Mouse (Mus musculus) erythroid progenitor cell, adult 5-6 weeks (primary cell): ENCODE measurements around the gene Timp2. TPM values are rescaled to one million over a fixed set of nuclear protein-coding genes. Genes with fewer than 3 reads are reported as not detected.

Source experiments
- ATAC-seq: replicated peaks from 2 replicates; pipeline ENCODE4 v1.8.0; 2016; ENCODE audit warnings: moderate number of reproducible peaks, mild to moderate bottlenecking, moderate TSS enrichment, inconsistent platforms; ENCODE audit not compliant: poor library complexity, low FRiP score, severe bottlenecking
- total RNA-seq, 2 experiments: library from RNA; stranded (forward) in 1 of 2; stranded (reverse) in 1 of 2; fragments of 150-400 nt in 1 of 2; fragments of 186-747, 209-891 nt in 1 of 2; gene quantifications; 2 replicates each; pipeline versions ENCODE4 v1.2.3 to v1.2.4; 2015 to 2017; ENCODE audit warnings: low replicate concordance in 2 of 2

Timp2 gene
- total RNA-seq, 2 experiments from 2014 or later: 11.3 to 16.9 TPM

DNA sequence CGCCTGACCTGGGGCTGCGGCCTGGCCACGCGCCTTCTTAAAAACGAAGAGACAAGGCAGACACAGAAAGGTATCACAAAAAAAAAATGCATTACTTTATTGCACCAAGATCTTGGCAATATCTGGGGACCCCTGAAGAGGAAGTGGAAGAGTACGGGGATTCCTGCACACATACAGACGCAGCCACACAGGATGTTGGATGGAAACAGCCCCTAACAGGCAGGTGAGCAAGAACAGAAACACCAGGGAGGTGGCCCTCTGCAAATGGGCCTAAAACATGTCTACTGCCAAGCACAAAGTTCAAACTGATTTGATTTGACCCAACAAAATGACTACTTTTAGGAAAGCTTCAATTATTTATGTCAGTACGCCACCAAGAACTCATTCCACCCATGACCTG is 96.0 kb downstream of the Timp2 start:
- ATAC-seq: no peak

- ATAC-seq: no peak
Measured at GRCm38 (mm10) chr11:118256371-118256770, 99.2 kb downstream of the Timp2 start.

- no peak for ATAC-seq
Measured at GRCm38 (mm10) chr11:118254159-118254951, 101.2 kb downstream of the Timp2 start.

- ATAC-seq: no peak
Measured at GRCm38 (mm10) chr11:118253447-118254158, 101.9 kb downstream of the Timp2 start.

Other genes with a start within 250 kb of the Timp2 start
- gene Dnah17, start 225.1 kb downstream of the Timp2 start, total RNA-seq (2015; ENCODE audit: low replicate concordance): not detected in 2 replicates
- not detected in 2 replicates for gene Dnah17, start 225.1 kb downstream of the Timp2 start, total RNA-seq (2017; ENCODE audit: low replicate concordance)
- 10.5 TPM in 2 replicates for gene Cyth1, start 107.1 kb downstream of the Timp2 start, total RNA-seq (2015; ENCODE audit: low replicate concordance)
- gene Cyth1, start 107.1 kb downstream of the Timp2 start, total RNA-seq (2017; ENCODE audit: low replicate concordance): 11.6 and 12.3 TPM in 2 replicates
- gene Usp36, start 65.5 kb downstream of the Timp2 start, total RNA-seq (2015; ENCODE audit: low replicate concordance): 1.4 and 2.9 TPM in 2 replicates
- 0.90 and 0.91 TPM in 2 replicates for gene Usp36, start 65.5 kb downstream of the Timp2 start, total RNA-seq (2017; ENCODE audit: low replicate concordance)
- not detected in 2 replicates for gene Cep295nl, start 13.2 kb downstream of the Timp2 start, total RNA-seq (2015; ENCODE audit: low replicate concordance)
- not detected in 2 replicates for gene Cep295nl, start 13.2 kb downstream of the Timp2 start, total RNA-seq (2017; ENCODE audit: low replicate concordance)
- gene Lgals3bp, start 46.4 kb upstream of the Timp2 start, total RNA-seq (2015; ENCODE audit: low replicate concordance): 31.9 and 57.7 TPM in 2 replicates
- 21.6 and 56.7 TPM in 2 replicates for gene Lgals3bp, start 46.4 kb upstream of the Timp2 start, total RNA-seq (2017; ENCODE audit: low replicate concordance)
- gene Cant1, start 63.3 kb upstream of the Timp2 start, total RNA-seq (2015; ENCODE audit: low replicate concordance): 5.4 and 8.0 TPM in 2 replicates
- gene Cant1, start 63.3 kb upstream of the Timp2 start, total RNA-seq (2017; ENCODE audit: low replicate concordance): 6.9 and 11.3 TPM in 2 replicates
- gene C1qtnf1, start 72.5 kb upstream of the Timp2 start, total RNA-seq (2015; ENCODE audit: low replicate concordance): not detected in 2 replicates
- gene C1qtnf1, start 72.5 kb upstream of the Timp2 start, total RNA-seq (2017; ENCODE audit: low replicate concordance): not detected in 2 replicates
- not detected in 2 replicates for gene Engase, start 121.1 kb upstream of the Timp2 start, total RNA-seq (2015; ENCODE audit: low replicate concordance)
- gene Engase, start 121.1 kb upstream of the Timp2 start, total RNA-seq (2017; ENCODE audit: low replicate concordance): 9.4 TPM in 1 of 2 replicates, not detected in the other